Mouse (Mus musculus) embryonic facial prominence, embryonic 14.5 days (tissue): Measurements from ENCODE around the gene Ush2a. TPM values are rescaled to one million over a fixed set of nuclear protein-coding genes. Genes with fewer than 3 reads are reported as not detected.

Source experiments
- ATAC-seq: fragments of 200-750 bp; cut with Nextera tagmentation; 2 replicates; pipeline ENCODE4 v1.8.0; 2017; ENCODE audit warnings: low read depth, moderate number of reproducible peaks, moderate TSS enrichment
- DNase-seq: peaks from one replicate; pipeline ENCODE4 v3.0.0-alpha.2; 2015; ENCODE audit warnings: low spot score
- H3K27ac ChIP-seq: fragments of 300-500 bp; sonication (generic); replicated peaks from 2 replicates; pipeline ENCODE4 v1.5.1; 2014; ENCODE audit warnings: low read depth, mild to moderate bottlenecking, low read length, moderate library complexity
- H3K27me3 ChIP-seq: fragments of 300-500 bp; sonication (generic); replicated peaks from 2 replicates; pipeline ENCODE4 v1.6.1; 2014; ENCODE audit warnings: low read length; ENCODE audit not compliant: control insufficient read depth, insufficient read depth
- H3K36me3 ChIP-seq: fragments of 300-500 bp; sonication (generic); 2 replicates; pipeline ENCODE4 v1.6.1; 2014; ENCODE audit warnings: low read length, mixed read lengths; ENCODE audit not compliant: control insufficient read depth, insufficient read depth
- H3K4me1 ChIP-seq: fragments of 300-500 bp; sonication (generic); 2 replicates; pipeline ENCODE4 v1.6.1; 2014; ENCODE audit warnings: antibody characterized with exemption, low read length; ENCODE audit not compliant: control insufficient read depth, insufficient read depth
- H3K4me2 ChIP-seq: fragments of 300-500 bp; sonication (generic); 2 replicates; pipeline ENCODE4 v1.6.1; 2014; ENCODE audit warnings: low read depth, mild to moderate bottlenecking, low read length, moderate library complexity, mixed read lengths
- H3K4me3 ChIP-seq: fragments of 300-500 bp; sonication (generic); 2 replicates; pipeline ENCODE4 v1.5.1; 2014; ENCODE audit warnings: low read depth, mild to moderate bottlenecking, low read length
- H3K9ac ChIP-seq: fragments of 300-500 bp; sonication (generic); 2 replicates; pipeline ENCODE4 v1.6.1; 2014; ENCODE audit warnings: low read depth, mild to moderate bottlenecking, low read length, moderate library complexity, mixed read lengths
- H3K9me3 ChIP-seq: fragments of 300-500 bp; sonication (generic); 2 replicates; pipeline ENCODE4 v1.6.1; 2016; ENCODE audit warnings: low read length; ENCODE audit not compliant: control insufficient read depth
- WGBS: fragments of 180-500 bp; shearing (Covaris S2); extraction: QIAGEN DNeasy Blood & Tissue Kit; methylation state at CpG from one replicate; pipeline ENCODE4 v1.1.7; 2014; 5-methylcytosine and 5-hydroxymethylcytosine counted together
- polyA plus RNA-seq: library from polyadenylated mRNA; unstranded; fragments of >200 nt; fragmentation: Nextera tagmentation; extraction: Ambion mirVana; gene quantifications from 2 replicates; pipeline ENCODE4 v1.2.1, GENCODE M21; 2014

The Ush2a gene
- polyA plus RNA-seq, 1 experiment from 2014 or later: 0.25 TPM

DNA sequence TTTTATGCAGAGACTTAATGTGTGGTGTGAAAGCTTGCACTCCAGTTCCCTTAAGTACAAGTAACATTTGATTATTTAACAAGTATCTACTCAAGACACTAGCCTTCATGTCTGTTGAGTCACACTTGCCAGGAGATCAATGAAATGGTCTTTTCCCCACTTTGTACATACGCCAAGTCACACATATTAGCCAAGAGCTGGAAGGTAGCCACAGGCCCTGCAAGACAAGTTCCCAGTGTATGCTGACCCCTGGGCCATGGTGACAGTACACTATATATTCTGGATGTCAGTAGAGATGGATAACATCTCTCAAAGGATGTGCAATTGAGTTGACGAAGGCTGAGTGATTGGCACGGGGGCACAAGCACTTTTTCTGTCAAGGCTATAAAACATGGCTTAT lies 455.1 kb downstream of the Ush2a start:
- Histone ChIP-seq H3K4me1 (no peaks in the 10 kb centered on the region), H3K27me3 (no peaks in the 10 kb centered on the region), H3K9me3 (no peaks in the 10 kb centered on the region), H3K4me2 (no peak overlapping the region), H3K4me3 (no peak overlapping the region), H3K9ac (no peak overlapping the region), H3K27ac (no peak overlapping the region), H3K36me3 (no peaks in the 10 kb centered on the region)
- WGBS: 90% methylated on average over 3 of the region's 3 CpGs
- DNase-seq: no peak
- ATAC-seq: no peak

DNA sequence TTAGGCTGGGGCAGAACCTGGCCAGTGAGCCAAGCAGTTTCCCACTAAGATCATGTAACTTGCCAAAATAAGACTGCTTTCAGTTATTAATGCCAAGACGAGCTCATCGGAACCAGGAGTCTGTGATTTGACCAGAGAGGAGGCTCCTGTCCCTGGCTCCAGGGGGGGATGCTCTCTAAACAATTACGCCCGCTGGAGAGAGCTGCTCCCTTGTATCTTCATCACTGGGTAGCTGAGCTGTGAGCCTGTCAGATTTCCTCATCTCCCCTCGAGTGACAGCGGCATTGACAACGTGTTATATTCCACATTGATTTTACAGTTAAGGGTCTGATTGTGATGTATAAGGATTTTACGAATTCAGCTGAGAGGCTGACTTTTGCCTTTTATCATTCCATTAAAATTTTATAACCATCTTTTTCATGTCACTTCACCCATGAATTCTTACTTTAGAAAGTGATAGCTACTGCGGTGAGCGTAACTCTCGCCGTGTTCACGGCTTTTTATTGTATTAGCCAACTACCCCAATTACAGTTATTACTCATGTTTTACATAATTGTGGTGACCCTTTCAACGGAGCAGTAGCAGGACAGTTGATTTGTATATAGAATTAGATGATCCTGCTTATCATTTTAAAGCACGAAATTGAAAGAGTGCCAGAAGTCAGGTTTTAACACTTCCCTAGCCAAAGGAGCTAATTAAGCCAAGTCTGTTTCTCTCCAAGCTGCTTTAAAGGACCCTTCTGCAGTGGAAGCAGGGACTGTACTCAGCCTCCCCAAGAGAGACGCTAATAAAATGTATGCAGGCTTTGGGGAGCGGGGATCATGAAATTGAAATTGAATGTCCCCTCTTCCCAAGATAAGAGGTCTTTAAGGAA lies 463.5 kb downstream of the Ush2a start:
- WGBS: 73% methylated on average over 17 of the region's 17 CpGs
- Histone ChIP-seq H3K36me3 (no peaks in the 10 kb centered on the region), H3K27ac (no peak overlapping the region), H3K4me3 (no peak overlapping the region), H3K4me2 (no peak overlapping the region), H3K9ac (no peak overlapping the region), H3K9me3 (no peaks in the 10 kb centered on the region), H3K27me3 (peaks cover 18% of the 10 kb centered on the region), H3K4me1 (no peaks in the 10 kb centered on the region)
- DNase-seq (no peak), ATAC-seq (no peak)

DNA sequence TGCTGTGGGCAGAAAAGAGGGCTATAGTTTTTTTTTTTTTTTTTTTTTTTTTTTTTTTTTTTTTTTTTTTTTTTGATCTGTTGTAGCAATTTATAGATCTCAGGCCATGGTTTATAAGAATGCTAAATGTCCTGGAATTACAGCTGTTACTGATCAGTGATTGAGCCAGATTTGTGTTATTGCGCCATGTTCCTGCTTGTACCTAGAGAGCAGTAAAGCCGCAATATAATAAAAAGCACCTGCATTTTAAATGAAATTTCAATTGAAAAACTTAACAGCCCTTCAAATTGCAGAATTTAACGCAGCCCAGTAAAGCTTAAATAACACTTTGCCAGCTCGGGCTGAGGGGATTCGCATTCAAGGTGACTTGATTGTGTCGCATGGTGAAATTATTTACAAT lies 465.1 kb downstream of the Ush2a start:
- peak; percentile 44 for DNase-seq
- Histone ChIP-seq H3K4me3 (no peak overlapping the region), H3K27ac (no peak overlapping the region), H3K27me3 (peaks cover 18% of the 10 kb centered on the region), H3K4me1 (no peaks in the 10 kb centered on the region), H3K36me3 (no peaks in the 10 kb centered on the region), H3K9ac (no peak overlapping the region), H3K9me3 (no peaks in the 10 kb centered on the region), H3K4me2 (no peak overlapping the region)
- no peak for ATAC-seq
- 45% methylated on average over 6 of the region's 6 CpGs for WGBS

DNA sequence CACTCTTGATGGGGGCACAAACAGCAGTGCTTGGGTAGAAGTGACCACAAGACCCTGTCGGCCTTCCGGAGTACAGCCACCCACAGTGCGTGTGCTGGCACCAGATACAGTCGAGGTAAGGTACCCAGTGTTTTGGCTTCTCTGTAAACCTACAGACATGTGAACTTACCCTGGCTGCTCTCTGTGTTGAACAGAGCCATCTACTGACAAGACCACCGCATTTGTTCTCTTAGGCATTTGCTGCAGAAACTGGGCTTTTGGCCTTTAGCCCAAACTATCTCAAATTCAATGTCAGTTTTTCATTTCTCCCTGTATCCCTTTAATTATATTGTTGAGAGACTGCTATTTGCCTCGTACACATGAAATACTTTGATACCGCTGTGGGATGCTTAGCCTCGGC lies 466.8 kb downstream of the Ush2a start:
- H3K9me3 ChIP-seq: no peaks in the 10 kb centered on the region
- no peaks in the 10 kb centered on the region for H3K4me1 ChIP-seq
- H3K9ac ChIP-seq: no peak overlapping the region
- peak; percentile 81 for DNase-seq
- no peak overlapping the region for H3K27ac ChIP-seq
- WGBS: 58% methylated on average over 7 of the region's 8 CpGs
- H3K27me3 ChIP-seq: peaks cover 21% of the 10 kb centered on the region
- no peak overlapping the region for H3K4me3 ChIP-seq
- no peak overlapping the region for H3K4me2 ChIP-seq
- H3K36me3 ChIP-seq: no peaks in the 10 kb centered on the region
- peak; percentile 41; the same call in 1 of the 2 replicates for ATAC-seq

DNA sequence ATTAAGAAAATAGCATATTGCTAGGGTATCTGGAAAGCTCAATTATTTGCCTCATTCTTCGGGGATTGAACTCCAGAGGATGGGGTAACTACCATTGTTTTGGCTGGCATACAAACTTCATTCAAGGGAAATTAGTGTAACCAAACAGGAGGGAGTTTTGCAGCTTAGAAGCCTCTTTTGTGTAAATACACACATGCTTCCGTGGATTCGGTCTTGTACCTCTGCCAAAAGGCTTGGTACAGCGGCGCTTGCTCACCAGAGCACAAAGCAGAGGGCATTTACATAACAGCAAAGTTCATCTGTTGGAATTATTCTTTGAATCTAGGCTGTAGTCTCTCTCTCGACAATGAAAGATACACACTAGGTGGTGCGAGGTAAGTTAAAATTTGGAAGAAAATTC lies 467.4 kb downstream of the Ush2a start:
- no peaks in the 10 kb centered on the region for H3K9me3 ChIP-seq
- WGBS: 58% methylated on average over 7 of the region's 7 CpGs
- H3K27ac ChIP-seq: no peak overlapping the region
- H3K4me2 ChIP-seq: no peak overlapping the region
- peak; percentile 85 for DNase-seq
- peak; percentile 15; the same call in 1 of the 2 replicates for ATAC-seq
- no peaks in the 10 kb centered on the region for H3K36me3 ChIP-seq
- no peak overlapping the region for H3K4me3 ChIP-seq
- peaks cover 20% of the 10 kb centered on the region for H3K27me3 ChIP-seq
- H3K9ac ChIP-seq: no peak overlapping the region
- no peaks in the 10 kb centered on the region for H3K4me1 ChIP-seq

DNA sequence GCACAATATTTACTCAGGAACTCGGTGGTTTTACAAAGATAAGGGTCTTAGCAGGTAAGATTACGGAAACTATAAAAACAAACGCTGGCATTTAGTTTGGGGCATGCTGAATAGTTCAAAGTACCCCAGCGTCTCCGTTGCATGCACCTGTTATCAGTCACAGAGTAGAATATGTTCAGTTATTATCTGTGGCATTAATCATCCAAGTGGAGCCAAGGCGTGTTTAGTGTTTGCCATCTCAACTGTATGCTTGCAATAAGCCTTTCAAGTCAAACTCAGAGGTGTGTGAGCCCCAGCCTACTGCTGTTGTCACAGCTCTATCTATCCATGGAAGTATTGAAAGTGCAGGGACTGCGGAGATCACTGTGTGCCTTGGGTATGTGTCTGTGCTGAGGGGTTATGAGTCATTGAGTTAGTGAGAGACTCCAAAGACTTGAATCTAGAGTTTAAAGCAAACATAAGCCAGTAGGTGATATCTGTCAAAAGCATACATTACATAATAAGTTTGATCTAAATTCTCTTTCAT lies 473.0 kb downstream of the Ush2a start:
- Histone ChIP-seq H3K4me1 (no peaks in the 10 kb centered on the region), H3K9ac (no peak overlapping the region), H3K4me2 (no peak overlapping the region), H3K27me3 (0 out of 2 replicates have a peak, but pooled peaks cover 3% of the 10 kb centered on the region), H3K36me3 (no peaks in the 10 kb centered on the region), H3K9me3 (peaks cover 6% of the 10 kb centered on the region; the same call in 1 of the 2 replicates), H3K4me3 (no peak overlapping the region), H3K27ac (no peak overlapping the region)
- ATAC-seq (no peak), DNase-seq (no peak)
- 80% methylated on average over 7 of the region's 7 CpGs for WGBS

DNA sequence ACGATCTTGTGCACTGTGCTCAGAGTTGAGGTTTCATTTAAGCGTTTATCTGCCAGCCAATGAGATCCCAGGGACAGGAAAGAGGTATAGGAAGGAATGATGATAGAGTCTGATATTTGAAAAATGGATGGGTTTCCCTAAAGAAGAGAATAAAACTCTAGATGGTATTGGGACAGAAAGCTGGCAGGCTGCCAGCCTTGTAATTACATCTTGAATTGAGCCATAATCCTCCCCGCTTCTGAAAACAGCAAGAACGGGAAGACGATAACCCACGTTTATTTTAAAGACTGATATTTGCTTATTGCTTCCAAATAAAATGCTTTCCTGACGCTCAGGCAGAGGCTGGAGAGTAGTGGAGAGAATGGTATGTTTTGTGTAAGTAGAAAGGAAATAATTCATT lies 481.1 kb downstream of the Ush2a start:
- no peak overlapping the region for H3K9ac ChIP-seq
- H3K4me3 ChIP-seq: no peak overlapping the region
- peak overlapping the region; percentile 16; the same call in 1 of the 2 replicates for H3K4me2 ChIP-seq
- H3K27ac ChIP-seq: no peak overlapping the region
- ATAC-seq (no peak), DNase-seq (peak; percentile 56)
- H3K36me3 ChIP-seq: no peaks in the 10 kb centered on the region
- peaks cover 4% of the 10 kb centered on the region; the same call in 1 of the 2 replicates for H3K4me1 ChIP-seq
- no peaks in the 10 kb centered on the region for H3K9me3 ChIP-seq
- no peaks in the 10 kb centered on the region for H3K27me3 ChIP-seq
- 37% methylated on average over 7 of the region's 7 CpGs for WGBS

DNA sequence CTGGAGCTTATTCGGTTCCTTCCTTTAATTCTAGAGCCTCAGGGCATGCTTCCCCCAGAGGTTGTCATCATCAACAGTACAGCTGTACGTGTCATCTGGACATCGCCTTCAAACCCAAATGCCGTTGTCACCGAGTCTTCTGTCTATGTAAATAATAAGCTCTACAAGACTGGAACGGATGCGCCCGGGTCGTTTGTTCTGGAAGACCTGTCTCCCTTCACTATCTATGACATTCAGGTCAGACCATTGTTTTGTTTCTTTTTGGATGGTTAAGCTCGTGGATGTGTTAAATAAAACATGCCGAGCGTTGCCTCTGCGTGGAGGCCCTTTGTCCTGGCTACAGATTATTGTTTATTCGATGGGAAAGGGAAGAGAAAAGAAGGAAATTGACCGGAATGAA lies 493.2 kb downstream of the Ush2a start:
- no peaks in the 10 kb centered on the region for H3K36me3 ChIP-seq
- H3K4me1 ChIP-seq: no peaks in the 10 kb centered on the region
- H3K9ac ChIP-seq: no peak overlapping the region
- ATAC-seq (no peak), DNase-seq (peak; percentile 23)
- H3K9me3 ChIP-seq: no peaks in the 10 kb centered on the region
- no peaks in the 10 kb centered on the region for H3K27me3 ChIP-seq
- H3K4me3 ChIP-seq: no peak overlapping the region
- H3K27ac ChIP-seq: no peak overlapping the region
- 61% methylated on average over 15 of the region's 15 CpGs for WGBS
- no peak overlapping the region for H3K4me2 ChIP-seq
